Mouse (Mus musculus) stomach, embryonic 15.5 days (tissue): Measurements from ENCODE around the gene Tprg. TPM values are rescaled to one million over a fixed set of nuclear protein-coding genes. Genes with fewer than 3 reads are reported as not detected.

Experiments
- ATAC-seq: fragments of 200-750 bp; cut with Nextera tagmentation; 2 replicates; pipeline ENCODE4 v1.8.0; 2017; ENCODE audit warnings: low read depth, moderate number of reproducible peaks, moderate TSS enrichment; ENCODE audit not compliant: insufficient read depth, low FRiP score
- H3K27ac ChIP-seq: fragments of 300-500 bp; sonication (generic); 2 replicates; pipeline ENCODE4 v1.5.1; 2015; ENCODE audit warnings: mild to moderate bottlenecking, inconsistent platforms
- H3K27me3 ChIP-seq: fragments of 300-500 bp; sonication (generic); replicated peaks from 2 replicates; pipeline ENCODE4 v1.6.1; 2015; ENCODE audit warnings: inconsistent platforms
- H3K36me3 ChIP-seq: fragments of 300-500 bp; sonication (generic); 2 replicates; pipeline ENCODE4 v1.6.1; 2015; ENCODE audit warnings: inconsistent platforms
- H3K4me1 ChIP-seq: fragments of 300-500 bp; sonication (generic); 2 replicates; pipeline ENCODE4 v1.6.1; 2015; ENCODE audit warnings: inconsistent platforms
- H3K4me2 ChIP-seq: fragments of 300-500 bp; sonication (generic); 2 replicates; pipeline ENCODE4 v1.6.1; 2015; ENCODE audit warnings: mild to moderate bottlenecking, inconsistent platforms
- H3K4me3 ChIP-seq: fragments of 300-500 bp; sonication (generic); replicated peaks from 2 replicates; pipeline ENCODE4 v1.5.1; 2015; ENCODE audit warnings: inconsistent platforms
- H3K9ac ChIP-seq: fragments of 300-500 bp; sonication (generic); 2 replicates; pipeline ENCODE4 v1.6.1; 2015; ENCODE audit warnings: inconsistent platforms
- H3K9me3 ChIP-seq: fragments of 300-500 bp; sonication (generic); 2 replicates; pipeline ENCODE4 v1.6.1; 2016; ENCODE audit warnings: inconsistent platforms
- WGBS: fragments of 180-500 bp; shearing (Covaris S2); methylation state at CpG from one replicate; pipeline ENCODE4 v1.1.7; 2015; 5-methylcytosine and 5-hydroxymethylcytosine counted together
- polyA plus RNA-seq: library from polyadenylated mRNA; unstranded; fragments of >200 nt; fragmentation: Nextera tagmentation; extraction: Ambion mirVana; gene quantifications from 2 replicates; pipeline ENCODE4 v1.2.1, GENCODE M21; 2015

Tprg gene
- polyA plus RNA-seq, 1 experiment from 2014 or later: 5.5 TPM

DNA sequence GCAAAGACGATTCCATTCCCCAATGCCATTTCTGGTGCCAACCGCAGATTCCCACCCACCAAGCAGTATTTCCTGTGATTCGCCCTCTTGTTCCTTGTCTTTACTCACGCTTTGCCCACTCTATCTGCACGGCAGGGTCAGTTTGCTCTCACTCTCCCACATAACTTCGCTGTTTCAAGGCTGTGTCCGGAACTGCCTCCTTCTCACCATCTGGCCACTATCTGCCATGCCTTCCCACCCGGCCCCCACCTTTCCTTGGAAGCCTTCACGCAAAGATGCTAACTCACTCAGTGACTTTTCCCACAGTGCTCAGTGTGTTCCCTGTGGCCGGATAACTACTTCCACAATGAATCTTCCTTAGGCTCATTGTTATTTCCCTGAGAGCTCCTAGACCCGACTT is 21.4 kb upstream of the Tprg start:
- no peak overlapping the region for H3K4me3 ChIP-seq
- H3K4me2 ChIP-seq: no peak overlapping the region
- no peak overlapping the region for H3K27ac ChIP-seq
- no peaks in the 10 kb centered on the region for H3K27me3 ChIP-seq
- 73% methylated on average over 11 of the region's 11 CpGs for WGBS
- ATAC-seq: no peak
- no peaks in the 10 kb centered on the region; the same call in 1 of the 2 replicates for H3K4me1 ChIP-seq
- no peaks in the 10 kb centered on the region for H3K9me3 ChIP-seq
- H3K36me3 ChIP-seq: no peaks in the 10 kb centered on the region
- H3K9ac ChIP-seq: no peak overlapping the region

DNA sequence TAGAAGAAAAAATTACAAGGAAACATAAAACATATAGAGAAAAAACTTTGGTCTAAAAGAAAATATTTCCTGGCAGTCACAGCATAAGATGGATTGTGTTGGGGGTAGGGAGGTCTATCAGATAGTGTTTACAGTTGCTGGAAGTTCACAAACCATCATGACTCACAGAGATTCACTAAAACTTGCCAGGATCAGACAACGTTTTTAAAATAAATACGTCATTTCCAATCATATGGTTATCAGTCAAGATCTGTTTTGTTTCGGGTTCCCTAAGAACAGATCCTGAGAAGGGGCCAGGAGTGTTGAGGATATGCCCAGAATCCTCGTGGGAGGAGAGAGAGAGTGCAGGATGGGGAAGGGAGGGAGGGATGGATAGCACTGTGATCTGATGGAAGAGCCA is 18.3 kb upstream of the Tprg start:
- Histone ChIP-seq H3K27ac (no peak overlapping the region), H3K4me2 (no peak overlapping the region), H3K4me1 (no peaks in the 10 kb centered on the region; the same call in 1 of the 2 replicates), H3K4me3 (no peak overlapping the region), H3K27me3 (no peaks in the 10 kb centered on the region), H3K9ac (no peak overlapping the region), H3K9me3 (no peaks in the 10 kb centered on the region), H3K36me3 (no peaks in the 10 kb centered on the region)
- no peak for ATAC-seq
- WGBS: 32% methylated on average over 4 of the region's 4 CpGs

DNA sequence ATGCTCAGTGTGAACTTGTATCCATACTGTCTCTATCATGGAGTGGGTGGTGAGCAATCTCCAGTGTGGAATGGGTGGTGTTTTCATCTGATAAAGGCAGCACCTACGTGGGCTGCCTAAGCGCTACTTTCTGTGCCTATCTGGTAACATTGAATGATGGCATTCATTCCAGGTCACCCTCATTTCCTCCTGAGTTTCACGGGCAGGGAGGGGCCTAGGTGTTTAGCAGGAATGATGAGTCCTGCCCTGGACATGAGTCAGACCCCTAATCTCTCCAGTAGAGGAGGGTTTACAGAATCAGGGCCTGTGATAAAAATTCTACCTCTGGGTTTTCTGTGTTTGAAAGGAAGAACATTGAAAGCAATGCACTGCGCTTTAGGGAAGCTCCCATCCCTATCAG is 4.1 kb upstream of the Tprg start:
- H3K27ac ChIP-seq: peak overlapping the region; percentile 36; the same call in 1 of the 2 replicates
- H3K4me2 ChIP-seq: no peak overlapping the region
- no peaks in the 10 kb centered on the region for H3K9me3 ChIP-seq
- no peaks in the 10 kb centered on the region for H3K4me1 ChIP-seq
- no peak overlapping the region for H3K9ac ChIP-seq
- H3K36me3 ChIP-seq: no peaks in the 10 kb centered on the region
- ATAC-seq: no peak
- H3K4me3 ChIP-seq: no peak overlapping the region
- 61% methylated on average over 4 of the region's 4 CpGs for WGBS
- H3K27me3 ChIP-seq: no peaks in the 10 kb centered on the region

DNA sequence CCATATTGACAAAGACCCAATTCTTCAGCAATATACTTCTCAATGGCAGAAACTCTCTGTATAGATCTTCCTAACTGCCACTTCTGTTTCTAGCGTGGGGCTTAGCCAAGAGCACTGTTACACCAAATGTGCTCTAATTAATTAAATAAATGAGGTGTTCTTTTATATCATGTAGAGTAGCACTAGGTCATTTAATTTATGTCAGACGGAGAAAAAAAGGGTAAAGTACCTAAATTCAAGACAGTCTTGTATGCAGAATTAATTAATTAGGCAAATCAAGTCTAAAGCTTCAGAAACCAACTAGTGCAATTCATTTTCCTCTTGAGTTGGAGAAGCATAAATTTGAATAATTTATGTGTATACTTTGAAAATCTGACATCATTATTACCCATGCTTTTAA is 7.1 kb downstream of the Tprg start:
- H3K4me3 ChIP-seq: no peak overlapping the region
- no peak overlapping the region for H3K9ac ChIP-seq
- H3K9me3 ChIP-seq: no peaks in the 10 kb centered on the region
- WGBS: 77% methylated on average over 2 of the region's 2 CpGs
- no peaks in the 10 kb centered on the region for H3K27me3 ChIP-seq
- no peak overlapping the region for H3K4me2 ChIP-seq
- no peaks in the 10 kb centered on the region for H3K4me1 ChIP-seq
- H3K27ac ChIP-seq: no peak overlapping the region
- H3K36me3 ChIP-seq: no peaks in the 10 kb centered on the region
- no peak for ATAC-seq

DNA sequence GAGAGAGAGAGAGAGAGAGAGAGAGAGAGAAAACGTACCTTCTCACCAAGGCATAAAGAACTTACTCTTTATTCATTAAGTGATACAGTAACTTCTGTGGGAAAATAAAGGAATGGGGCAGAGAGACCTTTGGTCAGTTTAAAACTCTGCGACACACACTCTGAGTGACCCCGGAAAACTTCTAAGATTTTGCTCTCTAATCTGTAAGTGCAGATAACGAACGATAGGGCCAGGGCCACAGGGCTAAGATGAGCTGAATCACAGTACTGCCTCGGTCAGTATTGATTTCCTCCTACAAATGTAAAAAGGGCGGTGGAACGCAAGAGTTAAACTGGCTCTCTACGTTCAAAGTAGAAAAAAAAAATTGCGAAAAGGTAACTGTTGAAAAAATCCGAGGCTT is 8.9 kb downstream of the Tprg start:
- 65% methylated on average over 11 of the region's 11 CpGs for whole genome bisulfite sequencing
- Histone ChIP-seq H3K9ac (no peak overlapping the region), H3K4me2 (no peak overlapping the region), H3K27ac (no peak overlapping the region), H3K4me1 (no peaks in the 10 kb centered on the region), H3K27me3 (no peaks in the 10 kb centered on the region), H3K9me3 (no peaks in the 10 kb centered on the region), H3K4me3 (no peak overlapping the region), H3K36me3 (no peaks in the 10 kb centered on the region)
- ATAC-seq: peak; percentile 39; the same call in 1 of the 2 replicates

DNA sequence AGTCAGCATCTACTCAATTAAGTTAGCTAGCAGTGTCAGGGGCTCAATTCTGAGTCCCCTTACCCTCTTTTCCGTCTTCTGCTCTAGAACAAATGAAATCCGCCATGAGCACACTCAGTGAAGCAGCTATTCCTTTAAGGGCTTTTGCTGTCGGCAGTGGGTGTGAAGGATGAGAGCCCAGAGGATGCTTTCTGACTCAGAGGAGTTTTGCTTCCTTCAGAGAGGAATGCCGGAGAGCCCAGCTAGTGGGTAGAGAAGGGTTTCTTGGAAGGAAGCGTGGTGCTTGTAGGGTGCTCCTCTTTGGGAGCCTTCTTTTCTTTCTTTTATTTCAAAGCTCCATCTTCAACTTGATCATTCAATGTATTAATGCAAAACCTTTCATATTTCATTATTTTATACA is 10.1 kb downstream of the Tprg start:
- Histone ChIP-seq H3K4me1 (no peaks in the 10 kb centered on the region), H3K9ac (no peak overlapping the region), H3K27me3 (no peaks in the 10 kb centered on the region), H3K9me3 (no peaks in the 10 kb centered on the region), H3K36me3 (no peaks in the 10 kb centered on the region), H3K27ac (no peak overlapping the region), H3K4me2 (no peak overlapping the region), H3K4me3 (no peak overlapping the region)
- WGBS: 85% methylated on average over 5 of the region's 5 CpGs
- ATAC-seq: no peak

DNA sequence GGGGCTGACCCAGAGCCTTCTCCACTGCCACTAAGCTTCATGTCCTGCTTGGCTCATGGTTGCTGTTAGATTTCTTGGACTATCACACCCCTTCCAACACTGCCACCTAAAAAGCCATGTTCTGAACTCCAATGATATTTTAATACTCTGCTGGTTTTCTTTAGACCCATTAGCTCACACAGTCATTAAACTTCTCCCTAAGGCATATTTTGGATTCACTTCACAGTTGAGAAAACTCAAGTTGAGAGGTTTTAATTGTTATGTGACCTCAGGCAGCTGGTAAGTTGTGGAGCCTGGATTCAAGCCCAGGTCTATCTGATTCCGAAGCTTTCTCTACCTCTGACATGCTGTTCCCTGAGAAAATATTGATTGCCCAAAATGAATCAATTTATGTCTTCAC is 11.6 kb downstream of the Tprg start:
- Histone ChIP-seq H3K9me3 (no peaks in the 10 kb centered on the region), H3K27me3 (no peaks in the 10 kb centered on the region), H3K4me2 (no peak overlapping the region), H3K36me3 (no peaks in the 10 kb centered on the region), H3K4me1 (no peaks in the 10 kb centered on the region), H3K4me3 (no peak overlapping the region), H3K27ac (no peak overlapping the region), H3K9ac (no peak overlapping the region)
- 67% methylated on average over 1 of the region's 1 CpGs for WGBS
- ATAC-seq: no peak

DNA sequence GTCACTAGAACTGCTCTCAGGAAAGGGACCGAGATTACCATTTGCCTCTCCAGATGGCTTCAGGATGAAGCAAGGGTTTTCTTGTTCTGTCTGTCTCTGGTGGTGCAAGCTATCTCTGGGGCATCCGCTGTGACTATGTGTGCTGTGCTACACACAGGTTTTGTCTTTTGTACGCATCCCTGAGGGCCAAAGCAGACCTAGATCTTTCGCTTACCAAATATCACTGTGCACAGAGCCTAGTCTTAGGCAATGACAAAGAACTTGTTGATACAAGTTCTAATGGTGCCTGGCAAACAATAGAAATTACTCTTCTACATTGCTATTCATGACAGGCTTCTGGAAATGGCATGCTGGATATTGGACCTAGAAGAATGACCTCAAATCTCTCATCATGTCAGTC is 16.0 kb downstream of the Tprg start:
- H3K9ac ChIP-seq: no peak overlapping the region
- H3K4me2 ChIP-seq: no peak overlapping the region
- H3K27me3 ChIP-seq: no peaks in the 10 kb centered on the region
- no peak for ATAC-seq
- H3K27ac ChIP-seq: no peak overlapping the region
- no peaks in the 10 kb centered on the region for H3K36me3 ChIP-seq
- no peaks in the 10 kb centered on the region for H3K4me1 ChIP-seq
- H3K4me3 ChIP-seq: no peak overlapping the region
- H3K9me3 ChIP-seq: no peaks in the 10 kb centered on the region
- WGBS: 90% methylated on average over 4 of the region's 4 CpGs

DNA sequence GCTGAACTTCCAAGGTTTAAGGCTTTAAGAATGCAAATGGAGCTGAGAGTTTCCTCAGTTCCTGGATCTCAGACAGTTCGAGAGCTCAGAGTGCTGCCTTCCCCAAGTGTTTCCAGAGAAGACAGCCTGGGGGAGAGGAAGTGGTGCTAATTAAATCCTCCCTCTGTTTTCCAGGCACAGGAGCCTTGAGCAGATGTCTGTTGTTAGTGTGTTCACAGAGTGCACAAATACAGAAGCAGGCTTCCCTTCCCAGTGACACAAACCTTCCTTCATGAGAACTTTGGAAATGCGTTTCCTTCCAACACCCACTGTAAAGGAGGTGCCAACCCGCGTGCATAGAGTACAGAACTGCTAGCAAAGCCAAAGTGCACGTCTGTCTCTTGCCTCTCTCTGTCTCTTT is 27.4 kb downstream of the Tprg start:
- no peak for ATAC-seq
- Histone ChIP-seq H3K4me3 (no peak overlapping the region), H3K9me3 (no peaks in the 10 kb centered on the region), H3K4me1 (no peaks in the 10 kb centered on the region), H3K27ac (no peak overlapping the region), H3K9ac (no peak overlapping the region), H3K36me3 (no peaks in the 10 kb centered on the region), H3K4me2 (no peak overlapping the region), H3K27me3 (no peaks in the 10 kb centered on the region)
- 72% methylated on average over 5 of the region's 5 CpGs for whole genome bisulfite sequencing

DNA sequence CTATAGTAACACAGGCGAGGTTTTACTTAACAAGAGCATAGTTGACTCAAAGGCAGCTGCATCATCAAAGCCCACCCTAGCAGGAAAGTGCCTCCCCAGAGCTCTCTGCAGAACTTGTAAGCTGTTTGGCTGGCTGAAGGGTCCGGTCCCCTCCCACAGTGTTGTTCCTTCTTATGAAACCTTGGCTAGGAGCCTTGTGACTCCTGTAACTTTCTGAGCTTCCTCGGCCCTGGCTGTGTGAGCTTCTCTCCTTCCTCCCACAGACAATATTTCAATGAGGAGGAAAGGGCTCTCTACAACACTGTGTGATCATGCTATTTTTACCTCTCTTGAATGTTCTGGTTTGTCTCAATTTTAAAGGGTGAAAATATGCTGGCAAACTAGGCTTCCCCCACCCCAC is 28.5 kb downstream of the Tprg start:
- no peaks in the 10 kb centered on the region for H3K36me3 ChIP-seq
- 55% methylated on average over 3 of the region's 3 CpGs for WGBS
- no peak overlapping the region for H3K4me3 ChIP-seq
- H3K4me1 ChIP-seq: no peaks in the 10 kb centered on the region
- H3K27ac ChIP-seq: 0 out of 2 replicates have a peak overlapping the region, but pooled peaks have one; percentile 31
- no peaks in the 10 kb centered on the region for H3K27me3 ChIP-seq
- H3K9ac ChIP-seq: no peak overlapping the region
- peak; percentile 73 for ATAC-seq
- H3K9me3 ChIP-seq: no peaks in the 10 kb centered on the region
- H3K4me2 ChIP-seq: no peak overlapping the region

DNA sequence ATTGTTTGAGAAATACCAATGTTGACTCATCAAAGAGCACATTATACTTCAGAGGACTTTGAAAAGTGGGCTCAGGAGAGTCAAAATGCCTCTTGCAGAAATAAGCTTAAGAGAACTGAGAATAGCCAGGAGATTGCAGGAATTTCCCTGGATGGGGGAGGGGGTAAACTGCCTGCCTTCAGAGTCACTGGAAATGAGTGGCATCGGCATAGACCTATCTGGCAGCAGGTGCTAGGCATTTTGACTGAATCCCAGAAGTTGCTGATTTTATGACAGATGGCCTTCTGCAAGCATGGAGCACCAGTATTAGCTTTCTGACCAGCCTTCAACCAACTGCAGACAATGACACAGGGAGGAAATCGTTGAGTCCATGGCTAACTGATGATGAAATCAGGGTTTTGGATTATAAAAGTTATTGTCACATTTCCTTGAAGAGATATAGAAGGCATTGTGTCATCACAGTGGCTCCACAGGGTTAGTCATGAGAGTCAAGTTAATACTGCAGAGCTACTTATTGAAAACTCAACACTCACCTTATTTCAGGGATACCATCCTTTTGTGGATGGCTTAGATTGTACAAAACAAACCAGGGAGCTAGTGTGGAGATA is 39.1 kb downstream of the Tprg start:
- WGBS: 85% methylated on average over 2 of the region's 2 CpGs
- no peaks in the 10 kb centered on the region for H3K9me3 ChIP-seq
- no peaks in the 10 kb centered on the region for H3K4me1 ChIP-seq
- H3K4me2 ChIP-seq: no peak overlapping the region
- H3K27ac ChIP-seq: no peak overlapping the region
- H3K36me3 ChIP-seq: no peaks in the 10 kb centered on the region
- no peak for ATAC-seq
- no peaks in the 10 kb centered on the region for H3K27me3 ChIP-seq
- H3K9ac ChIP-seq: no peak overlapping the region
- no peak overlapping the region for H3K4me3 ChIP-seq

DNA sequence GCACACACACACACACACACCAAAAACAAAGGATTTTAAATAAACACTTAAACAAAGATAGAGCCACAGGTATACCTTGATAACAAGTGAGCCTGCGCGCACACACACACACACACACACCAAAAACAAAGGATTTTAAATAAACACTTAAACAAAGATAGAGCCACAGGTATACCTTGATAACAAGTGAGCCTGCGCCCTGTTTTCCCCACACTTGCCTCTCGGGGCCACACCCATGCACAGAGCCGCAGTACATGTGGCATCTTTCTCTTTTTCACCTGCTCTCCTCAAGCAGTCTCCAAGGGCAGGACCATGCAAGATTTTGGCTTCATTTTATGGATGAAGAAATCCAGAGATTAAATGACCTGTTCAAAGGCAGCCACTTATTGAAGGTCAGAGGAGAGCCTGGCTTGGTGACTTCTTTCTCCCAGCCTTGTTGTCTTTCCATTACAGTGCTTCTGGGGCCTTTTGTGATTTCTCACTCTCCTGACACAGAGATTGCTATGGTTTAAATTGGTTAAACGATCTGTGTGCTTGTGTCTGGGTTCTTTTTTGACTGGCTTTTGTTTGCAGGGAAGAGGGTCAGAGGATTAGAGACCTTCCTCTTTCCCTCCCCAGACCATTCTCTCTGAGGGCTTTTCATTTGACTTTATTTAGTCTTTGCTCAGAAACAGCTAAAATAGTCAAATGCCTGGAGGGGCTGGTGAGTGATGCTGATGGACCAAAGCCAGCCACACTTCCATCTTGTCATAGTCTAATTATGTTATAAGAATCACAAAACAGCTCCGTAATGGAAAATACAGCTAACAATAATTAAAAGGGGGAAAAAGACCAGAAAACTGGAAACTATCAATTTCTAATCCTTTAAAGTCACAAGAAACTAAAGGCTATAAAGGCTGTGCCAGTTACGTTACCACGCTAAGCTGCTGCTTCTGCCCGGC is 46.9 kb downstream of the Tprg start:
- H3K9ac ChIP-seq: no peak overlapping the region
- 72% methylated on average over 10 of the region's 10 CpGs for WGBS
- ATAC-seq: peak; percentile 47; the same call in 1 of the 2 replicates
- H3K27me3 ChIP-seq: no peaks in the 10 kb centered on the region
- no peak overlapping the region for H3K4me3 ChIP-seq
- no peak overlapping the region for H3K4me2 ChIP-seq
- no peaks in the 10 kb centered on the region for H3K4me1 ChIP-seq
- H3K27ac ChIP-seq: no peak overlapping the region
- no peaks in the 10 kb centered on the region for H3K36me3 ChIP-seq
- no peaks in the 10 kb centered on the region for H3K9me3 ChIP-seq
